Mouse (Mus musculus) CD4-positive, CD25-positive, alpha-beta regulatory T cell, adult 9 weeks (primary cell): ENCODE results near the gene Pet2. TPM values are rescaled to one million over a fixed set of nuclear protein-coding genes. Genes with fewer than 3 reads are reported as not detected.

Experiments used
- polyA plus RNA-seq: library from polyadenylated mRNA; unstranded; fragments of 100-300 nt; shearing (Covaris generic); gene quantifications from one replicate; pipeline ENCODE4 v1.2.1, GENCODE M21; 2017

Gene Pet2
- not detected for polyA plus RNA-seq

GRCm38 (mm10) chrX:89409589-89409988 lies at the start of gene Pet2:
TSS of gene Pet2 (minus strand) at chrX:89409689.

